Mouse (Mus musculus) telencephalon, adult 2 months (tissue): Measurements from ENCODE around the gene Samt2.
"Not testable (repeated sequence)": the region's sequence is repeated elsewhere in the genome, so short reads cannot be mapped to it uniquely, and the experiment has no call there.

Experiments used
- DNase-seq: peaks from one replicate; pipeline ENCODE4 v3.0.0-alpha.2; 2011; ENCODE audit warnings: low read depth, low spot score

Gene Samt2

DNA sequence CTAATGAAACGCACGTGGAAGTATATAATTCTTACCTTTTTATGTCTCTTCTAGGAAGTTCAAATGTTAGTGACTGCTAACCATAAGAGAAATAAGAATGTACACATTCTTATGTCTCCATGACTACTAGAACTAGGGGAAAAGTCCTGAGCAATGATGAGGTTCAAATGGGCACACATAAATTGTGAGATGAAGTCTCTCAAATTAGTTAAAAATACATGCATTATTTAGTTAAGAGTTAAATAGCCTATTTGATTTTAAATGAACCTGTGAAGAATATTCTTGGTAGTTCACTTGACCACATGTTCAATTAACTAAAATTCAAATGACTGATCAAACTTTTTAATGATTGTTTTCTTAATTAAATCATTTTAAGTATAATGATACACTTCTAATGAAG, at the start of gene Samt2:
Gene Samt2 (minus strand): TSS at position 101 of the 400 bp plus-strand sequence.
- DNase-seq: not testable (repeated sequence)
